Mouse (Mus musculus) liver, adult (tissue): ENCODE measurements at regions not wholly inside any gene's neighbourhood (a gene's known extent, or its start where the extent isn't known, plus 50 kb on each side); places are given as distances from the start of the nearest gene placed in this dataset.
A peak's percentile ranks its signal among the peaks of the same experiment; 100 is the strongest.

Experiments
- GATA4 ChIP-seq: IDR thresholded peaks from 2 replicates; pipeline ENCODE4 v1.6.1; 2014; ENCODE audit warnings: mild to moderate bottlenecking, low read length; ENCODE audit not compliant: insufficient replicate concordance

GRCm38 (mm10) chr1:137217206-137217605 is 257.0 kb upstream of the Nr5a2 start:
- TF ChIP-seq GATA4 = no peak

GRCm38 (mm10) chr1:137213717-137214116 is 253.5 kb upstream of the Nr5a2 start:
- no peak for TF ChIP-seq GATA4

GRCm38 (mm10) chr1:137212856-137213255 is 252.6 kb upstream of the Nr5a2 start:
- TF ChIP-seq GATA4 = no peak

GRCm38 (mm10) chr1:137204371-137204770 is 244.1 kb upstream of the Nr5a2 start:
- TF ChIP-seq GATA4 = no peak

DNA sequence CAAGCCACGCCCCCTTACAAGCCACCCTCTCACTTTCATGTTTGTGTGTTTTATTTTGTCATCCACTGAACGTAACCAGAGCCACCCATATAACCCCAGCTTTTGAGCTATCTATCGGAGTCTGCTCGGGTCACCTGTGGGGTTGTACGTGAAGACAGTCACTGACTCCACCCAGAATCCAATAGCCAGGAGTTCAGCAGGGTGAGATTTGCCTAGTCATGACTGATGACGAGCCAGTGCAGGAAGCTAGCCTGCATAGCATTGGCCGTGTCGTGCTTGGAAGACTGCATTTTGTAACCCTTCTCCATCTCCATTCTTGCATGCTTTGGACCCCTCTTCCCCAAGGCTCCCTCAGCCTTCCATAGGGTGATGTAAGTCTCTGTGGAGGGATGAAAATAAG is 243.3 kb upstream of the Nr5a2 start:
- TF ChIP-seq GATA4 = no peak

GRCm38 (mm10) chr1:137200931-137201330 is 240.7 kb upstream of the Nr5a2 start:
- no peak for TF ChIP-seq GATA4

GRCm38 (mm10) chr1:137195962-137196361 is 235.7 kb upstream of the Nr5a2 start:
- TF ChIP-seq GATA4 = no peak

DNA sequence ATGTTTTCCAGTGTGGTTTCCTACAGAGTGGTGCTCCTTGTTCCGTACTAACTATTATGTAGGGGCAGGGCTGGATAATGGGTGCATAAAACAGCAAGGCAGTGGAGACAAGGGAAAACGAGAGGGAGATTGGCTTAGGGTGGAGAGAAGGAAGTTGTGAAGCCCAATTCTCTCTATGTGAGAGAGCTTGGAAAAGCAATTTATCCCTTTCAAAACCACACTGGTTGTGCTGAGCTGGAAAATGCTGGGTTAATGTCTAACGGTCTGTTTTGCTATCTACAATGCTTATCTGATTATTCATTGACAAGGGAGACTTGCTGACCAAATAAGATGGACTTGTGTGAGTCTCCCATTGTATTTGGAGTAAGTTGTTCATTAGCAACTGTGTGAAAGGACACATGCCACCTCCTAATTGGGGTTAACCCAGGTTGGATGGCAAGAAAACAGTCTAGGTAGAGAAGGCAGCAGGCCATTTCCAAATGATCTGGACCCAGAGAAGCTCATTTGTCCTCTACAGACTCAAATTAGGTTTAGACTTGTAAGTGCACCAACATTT is 234.9 kb upstream of the Nr5a2 start:
- TF ChIP-seq GATA4 = 0 out of 2 replicates have a peak, but pooled peaks have one; percentile 41

DNA sequence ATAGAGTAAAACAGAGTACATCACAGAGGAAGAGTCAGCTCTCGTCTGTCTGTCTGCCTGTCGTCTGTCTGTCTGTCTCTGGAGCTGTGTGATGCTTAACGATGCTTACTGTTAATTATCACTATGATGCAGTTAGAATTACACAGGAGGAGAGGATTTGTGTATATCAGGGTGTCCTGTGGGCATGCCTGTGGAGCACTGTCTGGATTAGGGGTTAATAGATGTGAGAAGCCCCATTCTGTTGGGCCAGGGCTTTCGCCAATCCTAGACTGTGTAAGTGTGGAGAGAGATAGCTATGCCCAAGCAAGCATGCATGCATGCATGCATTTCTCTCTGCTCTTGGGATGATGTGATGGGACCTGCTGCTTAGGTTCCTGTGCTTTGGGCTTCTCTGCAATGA is 218.0 kb upstream of the Nr5a2 start:
- no peak for TF ChIP-seq GATA4

- no peak for TF ChIP-seq GATA4
Observed at GRCm38 (mm10) chr1:137176696-137177095, 216.4 kb upstream of the Nr5a2 start.

DNA sequence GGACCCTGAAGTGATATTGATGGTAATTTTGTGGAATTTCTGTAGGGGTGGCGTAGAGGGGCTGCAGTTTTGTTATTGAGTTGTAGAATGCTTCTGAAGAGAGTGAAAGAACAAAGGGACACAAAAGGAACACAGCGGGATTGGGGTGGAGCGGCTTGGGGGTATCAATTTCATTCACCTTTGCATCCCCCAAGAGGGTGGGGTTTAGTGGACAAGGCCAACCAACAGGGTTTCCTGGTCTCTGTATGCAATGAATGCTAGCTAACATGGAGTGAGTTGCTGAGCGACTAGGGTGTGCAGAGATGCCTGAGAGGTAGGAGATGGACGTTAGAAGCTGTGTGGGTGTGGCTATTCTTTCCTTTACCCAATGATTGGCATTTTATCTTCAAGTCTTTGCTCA is 213.8 kb upstream of the Nr5a2 start:
- TF ChIP-seq GATA4 = no peak

DNA sequence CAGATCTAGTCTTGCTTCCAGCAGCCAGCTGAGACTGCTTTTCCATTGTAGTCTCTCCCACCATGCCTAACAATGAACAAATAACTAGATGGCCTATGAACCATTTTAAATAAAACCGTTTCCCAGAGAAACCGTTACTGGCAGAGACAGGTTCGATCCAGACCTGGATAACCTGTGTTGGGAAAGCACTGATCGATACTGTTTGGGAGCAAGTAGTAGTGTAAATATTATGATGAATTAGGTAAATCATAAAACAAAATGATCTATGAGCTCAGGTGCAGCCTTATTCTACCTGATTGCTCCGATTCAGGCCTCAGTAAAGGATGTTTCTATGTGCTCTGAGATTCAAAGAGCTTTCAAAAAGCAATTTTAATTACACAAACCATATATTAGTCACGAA is 211.9 kb upstream of the Nr5a2 start:
- no peak for TF ChIP-seq GATA4

DNA sequence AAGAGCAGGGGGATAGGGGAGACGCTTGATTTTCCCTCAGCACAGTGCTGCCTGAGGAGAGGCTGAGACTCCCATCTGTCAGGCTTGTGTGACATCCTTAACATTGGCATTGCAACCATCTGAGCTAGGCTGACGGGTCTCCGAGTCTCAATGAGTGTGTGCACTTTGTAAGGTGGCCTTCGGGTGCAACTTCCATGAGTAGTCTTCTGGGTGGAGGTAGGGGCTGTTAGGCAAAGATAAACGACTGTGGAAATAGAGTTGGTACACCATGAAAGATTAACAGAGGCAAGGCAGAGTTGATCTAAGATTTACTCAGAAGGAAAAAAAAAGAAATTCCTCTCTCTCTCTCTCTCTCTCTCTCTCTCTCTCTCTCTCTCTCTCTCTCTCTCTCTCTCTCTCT is 211.2 kb upstream of the Nr5a2 start:
- TF ChIP-seq GATA4 = no peak

DNA sequence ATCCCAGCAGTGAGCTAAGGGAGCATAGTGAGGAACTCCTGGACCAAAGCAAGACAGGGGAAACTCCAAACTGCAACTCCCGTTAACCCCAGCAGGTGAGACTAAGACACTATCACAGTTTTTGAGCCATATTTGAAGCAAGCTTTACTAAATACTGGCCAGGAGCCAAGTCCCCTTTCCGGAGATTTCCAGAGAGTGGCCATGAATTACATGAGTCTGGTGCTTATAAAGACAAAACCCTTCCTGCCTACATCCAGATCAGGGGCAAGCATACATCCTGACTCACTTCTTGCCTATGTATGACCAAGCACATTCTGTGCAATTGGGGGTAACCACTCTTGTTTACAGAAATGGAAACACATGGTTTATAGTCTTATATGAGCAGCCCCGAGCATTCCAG is 187.6 kb upstream of the Nr5a2 start:
- TF ChIP-seq GATA4 = no peak

GRCm38 (mm10) chr1:137141879-137142570 is 181.8 kb upstream of the Nr5a2 start:
- TF ChIP-seq GATA4 = no peak

DNA sequence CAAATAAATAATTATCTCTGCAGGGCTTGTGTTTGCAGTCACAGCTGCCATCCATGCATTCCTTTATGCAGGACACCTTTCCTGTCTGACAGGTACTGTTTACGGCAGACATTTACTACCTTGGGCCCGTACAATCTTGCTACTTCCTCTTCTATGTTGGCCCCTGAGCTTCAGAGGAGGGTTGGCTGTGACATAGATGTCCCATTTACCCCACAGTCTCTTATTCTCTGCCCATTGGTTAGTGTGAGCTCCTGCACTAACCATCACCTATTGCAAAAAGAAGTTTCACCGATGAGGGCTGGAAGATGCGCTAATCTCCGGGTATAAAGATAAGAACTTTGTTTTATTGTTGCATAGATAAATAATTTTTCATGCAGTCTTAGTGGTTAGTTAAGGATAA is 181.1 kb upstream of the Nr5a2 start:
- TF ChIP-seq GATA4 = no peak

GRCm38 (mm10) chr1:137136156-137136555 is 175.9 kb upstream of the Nr5a2 start:
- no peak for TF ChIP-seq GATA4
